Mouse (Mus musculus) E14TG2a.4 (cell line): ENCODE data around the gene Inhbb.

Source experiments
- CTCF ChIP-seq: conservative IDR thresholded peaks from 2 replicates; pipeline ENCODE4 v1.5.1; 2014; ENCODE audit warnings: low read length
- POU5F1 ChIP-seq: IDR thresholded peaks from 2 replicates; pipeline ENCODE4 v1.6.1; 2014; ENCODE audit warnings: low read length, borderline replicate concordance

DNA sequence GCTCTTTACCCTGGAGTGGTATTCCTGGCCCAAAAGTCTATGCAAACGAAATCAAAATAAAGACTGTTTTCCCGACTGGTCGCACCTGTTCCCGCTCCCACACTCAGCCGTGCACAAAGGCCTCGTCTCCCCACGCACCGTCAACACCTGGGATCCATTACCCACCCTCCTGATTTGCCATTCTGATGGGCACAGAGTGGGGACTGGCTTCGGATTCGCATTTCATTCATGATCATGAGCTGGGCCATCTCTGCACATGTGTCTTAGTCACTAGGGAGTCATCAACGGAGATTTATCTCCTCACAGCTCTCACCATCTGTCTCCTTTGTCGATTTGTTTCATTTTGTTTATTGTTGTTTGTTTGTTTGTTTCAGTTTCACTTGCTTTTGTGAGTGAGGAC, 54.5 kb downstream of the Inhbb start:
- TF ChIP-seq CTCF (no peak), POU5F1 (no peak)
